Mouse (Mus musculus) limb, embryonic 14.5 days (tissue): ENCODE measurements at regions not wholly inside any gene's neighbourhood (a gene's known extent, or its start where the extent isn't known, plus 50 kb on each side); places are given as distances from the start of the nearest gene placed in this dataset.

ENCODE experiments used
- ATAC-seq: fragments of 200-750 bp; cut with Nextera tagmentation; 2 replicates; pipeline ENCODE4 v1.8.0; 2017; ENCODE audit warnings: low read depth, moderate number of reproducible peaks, moderate TSS enrichment; ENCODE audit not compliant: low FRiP score
- DNase-seq: peaks from one replicate; pipeline ENCODE4 v3.0.0-alpha.2; 2015; ENCODE audit warnings: low spot score
- H3K27ac ChIP-seq: fragments of 300-500 bp; sonication (generic); replicated peaks from 2 replicates; pipeline ENCODE4 v1.5.1; 2014; ENCODE audit warnings: low read depth, mild to moderate bottlenecking, low read length, moderate library complexity, mixed read lengths
- H3K27me3 ChIP-seq: fragments of 300-500 bp; sonication (generic); 2 replicates; pipeline ENCODE4 v1.6.1; 2014; ENCODE audit warnings: low read length, mixed read lengths; ENCODE audit not compliant: control insufficient read depth, insufficient read depth
- H3K36me3 ChIP-seq: fragments of 300-500 bp; sonication (generic); 2 replicates; pipeline ENCODE4 v1.6.1; 2014; ENCODE audit warnings: mild to moderate bottlenecking, low read length, moderate library complexity, mixed read lengths; ENCODE audit not compliant: control insufficient read depth, insufficient read depth
- H3K4me1 ChIP-seq: fragments of 300-500 bp; sonication (generic); 2 replicates; pipeline ENCODE4 v1.6.1; 2014; ENCODE audit warnings: antibody characterized with exemption, low read length, mixed read lengths; ENCODE audit not compliant: control insufficient read depth, insufficient read depth
- H3K4me2 ChIP-seq: fragments of 300-500 bp; sonication (generic); replicated peaks from 2 replicates; pipeline ENCODE4 v1.6.1; 2014; ENCODE audit warnings: low read depth, mild to moderate bottlenecking, low read length, moderate library complexity; ENCODE audit not compliant: severe bottlenecking
- H3K4me3 ChIP-seq: fragments of 300-500 bp; sonication (generic); replicated peaks from 2 replicates; pipeline ENCODE4 v1.5.1; 2014; ENCODE audit warnings: low read length
- H3K9ac ChIP-seq: fragments of 300-500 bp; sonication (generic); 2 replicates; pipeline ENCODE4 v1.6.1; 2014; ENCODE audit warnings: mild to moderate bottlenecking, low read depth, low read length, moderate library complexity; ENCODE audit not compliant: severe bottlenecking
- H3K9me3 ChIP-seq: fragments of 300-500 bp; sonication (generic); 2 replicates; pipeline ENCODE4 v1.6.1; 2016; ENCODE audit warnings: low read length; ENCODE audit not compliant: control insufficient read depth
- POLR2A ChIP-seq: fragments of 200-500 bp; IDR thresholded peaks from 2 replicates; pipeline ENCODE4 v1.8.0; 2012; ENCODE audit warnings: inconsistent platforms, mild to moderate bottlenecking, moderate library complexity, borderline replicate concordance; ENCODE audit not compliant: insufficient read depth, insufficient read length; ENCODE audit errors: extremely low read depth
- WGBS: fragments of 180-500 bp; shearing (Covaris S2); extraction: QIAGEN DNeasy Blood & Tissue Kit; methylation state at CpG from one replicate; pipeline ENCODE4 v1.1.7; 2014; 5-methylcytosine and 5-hydroxymethylcytosine counted together

DNA sequence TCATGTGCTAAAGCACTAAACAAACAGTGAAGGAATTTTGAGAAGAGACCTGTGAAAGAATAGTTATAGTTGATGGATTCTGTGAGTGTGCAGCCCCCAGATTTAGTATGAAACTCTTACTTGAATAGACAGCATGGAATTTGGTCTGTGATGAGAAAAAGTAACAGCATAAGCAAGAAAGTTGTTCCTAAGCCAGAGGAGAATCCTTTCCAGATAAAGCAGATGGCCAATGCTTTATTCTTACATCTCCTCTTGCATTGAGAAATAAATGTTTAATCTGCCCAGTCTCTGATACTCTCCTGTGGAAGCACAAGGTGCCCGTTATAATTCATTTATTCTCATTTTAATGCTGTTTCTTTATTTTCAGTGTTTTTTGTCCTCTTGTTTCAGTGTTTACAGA is 263.5 kb downstream of the Tecrl start:
- no peak for TF ChIP-seq POLR2A
- H3K27ac ChIP-seq, result no peak overlapping the region
- DNase-seq, result no peak
- no peak overlapping the region for H3K4me3 ChIP-seq
- H3K27me3 ChIP-seq, result no peaks in the 10 kb centered on the region
- H3K4me2 ChIP-seq, result no peak overlapping the region
- no peaks in the 10 kb centered on the region for H3K36me3 ChIP-seq
- no peaks in the 10 kb centered on the region for H3K4me1 ChIP-seq
- no peak overlapping the region for H3K9ac ChIP-seq
- ATAC-seq, result no peak
- WGBS, result 87% methylated on average over 1 of the region's 1 CpGs
- H3K9me3 ChIP-seq, result no peaks in the 10 kb centered on the region

- Histone ChIP-seq H3K9me3 (no peaks in the 10 kb centered on the region), H3K9ac (no peak overlapping the region), H3K4me2 (no peak overlapping the region), H3K27ac (no peak overlapping the region), H3K36me3 (no peaks in the 10 kb centered on the region), H3K4me1 (no peaks in the 10 kb centered on the region), H3K4me3 (no peak overlapping the region), H3K27me3 (no peaks in the 10 kb centered on the region)
- DNase-seq, result no peak
- ATAC-seq, result no peak
- no peak for TF ChIP-seq POLR2A
- WGBS, result 93% methylated on average over 3 of the region's 3 CpGs
Observed at GRCm38 (mm10) chr5:83054819-83055218, 300.2 kb downstream of the Tecrl start.

DNA sequence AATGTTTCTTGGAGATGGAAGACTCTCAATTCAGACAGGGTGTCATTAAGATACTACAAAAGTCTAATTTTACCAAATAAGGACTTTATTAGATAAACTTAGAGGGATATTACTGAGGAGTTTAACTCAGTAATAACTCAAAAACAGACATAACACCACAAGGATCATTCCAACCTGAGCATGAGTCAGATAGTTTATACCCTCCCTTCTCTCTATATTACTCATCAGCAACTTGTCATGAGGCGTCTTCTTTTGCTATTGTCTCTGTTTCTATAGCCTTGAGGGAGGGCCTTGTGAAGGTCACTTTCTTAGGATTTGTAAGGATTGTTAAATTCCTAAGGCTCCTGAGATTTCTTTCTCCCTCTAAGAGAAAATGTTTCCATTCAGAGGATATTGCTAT is 307.8 kb downstream of the Tecrl start:
- H3K9ac ChIP-seq, result no peak overlapping the region
- no peak overlapping the region for H3K4me3 ChIP-seq
- no peaks in the 10 kb centered on the region for H3K36me3 ChIP-seq
- ATAC-seq (no peak), DNase-seq (no peak)
- no peak overlapping the region for H3K27ac ChIP-seq
- H3K4me2 ChIP-seq, result no peak overlapping the region
- no peaks in the 10 kb centered on the region for H3K9me3 ChIP-seq
- no peak for TF ChIP-seq POLR2A
- 70% methylated on average over 1 of the region's 1 CpGs for WGBS
- no peaks in the 10 kb centered on the region for H3K4me1 ChIP-seq
- H3K27me3 ChIP-seq, result no peaks in the 10 kb centered on the region

- TF ChIP-seq POLR2A, result no peak
- WGBS, result 87% methylated on average over 2 of the region's 2 CpGs
- no peaks in the 10 kb centered on the region for H3K36me3 ChIP-seq
- DNase-seq (no peak), ATAC-seq (no peak)
- no peak overlapping the region for H3K27ac ChIP-seq
- H3K9ac ChIP-seq, result no peak overlapping the region
- no peaks in the 10 kb centered on the region for H3K27me3 ChIP-seq
- no peak overlapping the region for H3K4me2 ChIP-seq
- no peak overlapping the region for H3K4me3 ChIP-seq
- H3K4me1 ChIP-seq, result no peaks in the 10 kb centered on the region
- H3K9me3 ChIP-seq, result no peaks in the 10 kb centered on the region
Observed at GRCm38 (mm10) chr5:83029703-83030102, 325.3 kb downstream of the Tecrl start.

DNA sequence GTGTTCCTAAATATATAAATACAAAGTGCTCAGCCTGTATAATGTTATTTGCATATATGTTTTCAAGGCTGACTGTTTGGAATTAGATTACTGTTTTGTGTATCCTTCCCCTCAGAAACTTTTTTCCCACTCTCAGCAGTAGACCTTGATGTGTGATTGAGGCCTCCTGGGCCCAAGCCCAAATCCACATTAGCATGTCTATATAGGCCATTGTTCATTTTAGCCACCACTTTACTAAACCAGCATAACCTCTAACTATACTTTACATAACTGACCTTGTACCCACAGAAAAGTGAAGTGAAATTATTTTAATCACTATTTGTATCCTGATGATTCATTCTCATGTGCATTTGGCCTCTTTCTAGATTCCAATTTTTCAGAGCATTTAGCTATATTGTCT is 349.0 kb downstream of the Tecrl start:
- no peak for ATAC-seq
- no peak overlapping the region for H3K27ac ChIP-seq
- H3K4me3 ChIP-seq, result no peak overlapping the region
- no peak for DNase-seq
- no peaks in the 10 kb centered on the region for H3K27me3 ChIP-seq
- no peaks in the 10 kb centered on the region for H3K4me1 ChIP-seq
- no peak overlapping the region for H3K4me2 ChIP-seq
- TF ChIP-seq POLR2A, result no peak
- no peak overlapping the region for H3K9ac ChIP-seq
- no peaks in the 10 kb centered on the region for H3K36me3 ChIP-seq
- no peaks in the 10 kb centered on the region for H3K9me3 ChIP-seq

DNA sequence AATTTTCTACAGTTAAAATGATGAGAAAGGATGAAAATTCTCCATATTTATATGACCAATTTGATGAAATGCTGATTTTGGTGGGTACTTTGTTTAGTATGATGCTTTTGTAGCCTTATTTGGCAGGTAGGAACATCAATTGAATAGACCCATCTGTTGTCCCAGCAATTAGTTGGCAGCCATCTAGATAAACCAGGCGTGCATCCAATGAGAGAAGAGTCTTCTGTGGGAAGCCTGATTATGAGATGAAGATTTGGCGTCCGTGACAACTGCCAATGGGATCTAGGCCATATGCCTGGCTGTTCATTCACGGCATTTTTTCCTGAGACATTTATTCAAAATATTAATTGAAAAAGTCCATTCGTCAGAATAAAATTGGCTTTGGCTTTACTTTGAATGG is 365.9 kb downstream of the Tecrl start:
- DNase-seq (no peak), ATAC-seq (no peak)
- Histone ChIP-seq H3K27ac (no peak overlapping the region), H3K4me1 (no peaks in the 10 kb centered on the region), H3K4me3 (no peak overlapping the region), H3K36me3 (no peaks in the 10 kb centered on the region), H3K9me3 (no peaks in the 10 kb centered on the region), H3K4me2 (no peak overlapping the region), H3K27me3 (no peaks in the 10 kb centered on the region), H3K9ac (no peak overlapping the region)
- 82% methylated on average over 5 of the region's 5 CpGs for WGBS
- no peak for TF ChIP-seq POLR2A
